Mouse (Mus musculus): ENCODE measurements around the gene Klhl29.
"Not testable (repeated sequence)": the region's sequence is repeated elsewhere in the genome, so short reads cannot be mapped to it uniquely, and the experiment has no call there.

Klhl29 gene

GRCm38 (mm10) chr12:5358497-5358896 is 17.0 kb downstream of the Klhl29 start:
- no peak for DNase-seq (ENCODE audit: low spot score)

- DNase-seq (ENCODE audit: low spot score), result no peak
Observed at GRCm38 (mm10) chr12:5353416-5353815, 22.1 kb downstream of the Klhl29 start.

- DNase-seq (ENCODE audit: low spot score), result no peak
Observed at GRCm38 (mm10) chr12:5352771-5353170, 22.7 kb downstream of the Klhl29 start.

- DNase-seq (ENCODE audit: low spot score), result no peak
Observed at GRCm38 (mm10) chr12:5350491-5351285, 24.8 kb downstream of the Klhl29 start.

DNA sequence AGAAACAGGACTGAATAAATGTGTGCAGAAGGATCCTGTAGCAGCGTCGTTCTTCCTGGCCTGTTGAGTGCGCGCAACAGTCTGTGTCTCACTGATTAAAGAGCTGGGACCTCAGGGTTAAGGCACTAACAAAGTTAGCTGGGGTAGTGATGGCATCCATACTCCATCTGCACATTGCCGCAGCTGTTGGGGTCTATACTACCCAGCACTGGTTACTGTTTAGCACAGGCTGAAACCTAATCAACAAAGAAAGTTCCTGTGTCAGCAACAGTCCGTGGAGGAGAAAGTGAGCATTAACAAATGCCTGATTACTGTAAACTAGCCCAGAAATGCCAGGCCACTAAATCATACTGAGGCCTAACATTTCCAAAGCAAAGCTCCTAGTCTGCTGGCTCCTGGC is 30.4 kb downstream of the Klhl29 start:
- no peak for DNase-seq (ENCODE audit: low spot score)

DNA sequence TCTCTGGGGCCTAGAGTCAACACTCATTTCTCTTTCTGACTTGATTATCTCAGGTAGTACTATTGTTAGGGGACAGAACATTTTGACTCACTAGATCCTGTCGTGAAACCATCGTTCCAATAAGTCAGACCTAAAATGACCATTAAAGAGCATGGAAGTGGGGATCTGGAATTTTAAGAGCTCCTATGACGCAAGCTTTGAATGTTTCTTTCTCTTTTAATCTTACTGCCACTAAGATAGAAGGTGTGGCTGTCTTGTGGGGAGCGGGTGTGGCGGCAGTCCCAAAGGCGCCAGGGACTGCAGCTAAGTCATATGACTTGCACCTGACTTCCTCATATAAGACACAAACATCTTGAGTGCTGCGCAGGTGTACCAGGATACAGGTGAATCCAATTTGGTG is 31.0 kb downstream of the Klhl29 start:
- DNase-seq (ENCODE audit: low spot score), result not testable (repeated sequence)

- no peak for DNase-seq (ENCODE audit: low spot score)
Observed at GRCm38 (mm10) chr12:5340151-5340603, 35.3 kb downstream of the Klhl29 start.

- no peak for DNase-seq (ENCODE audit: low spot score)
Observed at GRCm38 (mm10) chr12:5336927-5337712, 38.4 kb downstream of the Klhl29 start.

DNA sequence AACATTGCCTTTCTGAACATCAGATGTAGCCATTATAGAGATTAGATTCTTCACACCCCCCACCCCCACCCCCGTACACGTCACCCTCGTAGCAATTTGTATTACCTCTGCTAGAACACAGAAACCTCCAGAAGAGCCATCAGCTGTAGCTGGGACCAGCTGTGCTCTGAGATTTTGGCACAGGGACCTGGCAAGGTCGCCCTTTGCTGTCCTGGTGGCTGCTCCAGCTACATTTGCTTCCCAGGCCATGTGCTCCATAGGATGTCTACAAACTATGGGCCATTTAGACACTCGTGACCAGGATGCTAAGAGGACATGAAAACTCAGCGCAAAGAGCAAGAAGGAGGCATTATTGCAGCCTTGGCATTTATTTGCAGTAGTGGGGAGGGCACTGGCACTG is 39.2 kb downstream of the Klhl29 start:
- DNase-seq (ENCODE audit: low spot score), result no peak

DNA sequence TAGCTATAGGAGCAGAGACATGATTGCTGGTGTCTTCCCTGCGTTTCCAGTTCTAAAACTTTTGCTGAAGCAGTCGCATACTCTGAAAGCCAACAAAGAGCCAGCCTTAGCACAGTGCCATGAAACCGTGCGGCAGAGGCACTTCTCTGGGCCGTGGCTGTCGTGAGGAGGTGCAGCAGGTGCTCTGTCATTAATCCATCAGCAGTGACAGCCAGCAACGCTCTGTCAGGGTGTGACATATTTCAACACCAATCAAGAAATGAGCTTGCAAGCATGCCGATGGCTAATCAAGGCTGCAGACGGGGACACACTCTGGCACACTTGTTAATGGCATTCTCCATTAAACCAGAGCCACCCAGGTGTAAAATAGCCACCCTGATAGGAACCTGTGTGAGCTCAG is 40.5 kb downstream of the Klhl29 start:
- DNase-seq (ENCODE audit: low spot score), result no peak

- no peak for DNase-seq (ENCODE audit: low spot score)
Observed at GRCm38 (mm10) chr12:5334175-5334574, 41.3 kb downstream of the Klhl29 start.

- no peak for DNase-seq (ENCODE audit: low spot score)
Observed at GRCm38 (mm10) chr12:5331810-5332484, 43.5 kb downstream of the Klhl29 start.

DNA sequence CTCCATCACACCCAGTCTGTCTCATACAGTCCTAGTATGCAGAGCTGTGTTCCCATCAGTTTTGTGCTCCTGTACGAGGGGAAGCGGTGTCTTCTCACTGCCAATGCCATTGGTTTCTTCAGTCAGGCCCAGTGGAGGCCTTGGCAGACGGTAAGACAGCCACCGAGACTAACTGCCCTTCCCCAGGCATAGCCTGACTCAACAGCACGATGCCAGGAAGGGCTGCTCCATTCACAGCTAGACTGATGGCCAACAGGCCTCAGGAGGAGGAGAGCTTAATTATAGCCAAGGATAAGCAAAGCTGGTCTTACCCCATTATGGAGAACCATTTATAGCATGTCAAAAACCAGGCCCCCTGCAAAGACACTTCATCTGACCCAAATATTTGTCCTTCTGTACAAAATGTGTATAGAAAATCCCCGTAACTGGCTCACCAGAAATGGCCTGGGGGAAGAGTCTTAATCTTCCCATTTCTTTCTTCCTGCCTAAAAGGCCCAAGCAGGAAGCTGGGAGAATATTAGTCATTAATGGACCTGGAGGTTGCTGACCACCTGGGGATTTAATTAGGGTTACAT is 44.9 kb downstream of the Klhl29 start:
- DNase-seq (ENCODE audit: low spot score), result no peak

DNA sequence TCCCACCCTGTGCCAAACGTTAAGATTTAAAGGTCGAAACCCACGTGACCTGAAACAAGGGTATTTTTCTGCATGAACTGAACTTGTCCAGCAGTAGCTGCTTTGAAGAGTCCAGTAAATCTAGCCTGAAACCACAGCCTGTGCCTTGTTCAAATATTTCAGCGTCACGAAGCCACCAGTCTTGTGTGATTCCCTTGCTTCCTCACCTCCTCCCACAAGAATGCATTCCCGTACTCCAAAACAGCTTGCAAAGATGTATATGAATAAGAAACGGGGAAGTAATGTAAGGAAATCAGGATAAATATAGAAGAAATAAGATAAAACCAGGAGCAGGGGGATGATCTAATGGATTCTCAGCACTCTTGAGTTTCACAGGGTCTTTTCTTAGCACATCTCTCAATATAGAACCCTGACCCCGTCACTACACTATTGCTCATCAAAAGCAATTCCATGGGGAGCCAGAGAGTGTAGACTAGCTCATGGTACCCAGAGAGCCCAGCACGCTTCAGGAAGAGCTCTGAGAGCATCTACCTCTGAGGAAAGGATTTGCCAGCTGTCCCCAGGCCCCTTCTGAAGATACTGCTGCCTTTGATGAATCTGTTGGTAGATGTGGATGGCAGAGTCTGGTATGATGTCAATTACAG is 52.9 kb downstream of the Klhl29 start:
- DNase-seq (ENCODE audit: low spot score), result no peak

GRCm38 (mm10) chr12:5321017-5321416 is 54.5 kb downstream of the Klhl29 start:
- no peak for DNase-seq (ENCODE audit: low spot score)

- DNase-seq (ENCODE audit: low spot score), result no peak
Observed at GRCm38 (mm10) chr12:5319359-5319973, 56.0 kb downstream of the Klhl29 start.

DNA sequence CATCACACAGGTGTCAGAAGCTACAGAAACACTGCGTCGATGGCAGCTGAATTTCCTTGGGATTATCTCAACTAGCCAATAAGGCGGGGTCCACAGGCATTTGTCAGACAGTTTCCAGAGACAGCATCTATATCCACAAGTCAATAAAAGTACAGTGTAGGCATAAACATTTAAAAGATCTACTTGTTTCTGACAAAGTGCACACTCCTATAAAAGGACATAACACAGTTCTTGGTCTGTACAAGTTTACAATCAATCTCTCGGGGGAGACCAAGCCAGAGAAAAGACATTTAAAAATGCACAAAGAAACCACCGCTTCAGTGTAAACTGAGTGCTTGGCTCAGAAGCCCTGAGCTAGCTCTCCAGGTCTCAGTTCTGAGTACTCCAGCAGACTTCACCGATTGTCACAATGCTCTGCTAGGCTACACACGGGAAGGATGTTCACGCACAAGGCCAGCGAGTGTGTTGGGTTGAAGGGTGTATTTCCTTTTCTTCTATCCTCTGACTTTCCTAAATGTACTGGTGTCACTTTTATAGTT is 59.4 kb downstream of the Klhl29 start:
- no peak for DNase-seq (ENCODE audit: low spot score)

DNA sequence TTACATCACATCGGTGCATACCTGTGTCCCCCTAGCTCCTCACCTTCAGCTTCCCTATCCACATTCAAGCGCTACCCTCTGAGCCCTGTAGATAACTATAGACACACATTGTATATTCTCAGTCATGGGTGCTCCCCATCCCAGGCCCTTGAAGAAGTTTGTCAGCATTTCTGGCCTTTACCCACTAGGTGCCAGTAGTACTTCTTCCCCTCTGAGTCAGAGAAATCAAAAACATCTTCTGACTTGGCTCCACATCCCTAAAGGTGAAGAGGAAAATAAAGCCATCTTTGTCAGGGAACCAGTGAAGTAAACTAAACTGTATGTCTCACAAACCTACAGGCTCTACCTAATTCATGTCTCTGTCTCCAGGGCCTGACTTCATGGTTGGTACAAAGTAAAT is 67.6 kb downstream of the Klhl29 start:
- no peak for DNase-seq (ENCODE audit: low spot score)

DNA sequence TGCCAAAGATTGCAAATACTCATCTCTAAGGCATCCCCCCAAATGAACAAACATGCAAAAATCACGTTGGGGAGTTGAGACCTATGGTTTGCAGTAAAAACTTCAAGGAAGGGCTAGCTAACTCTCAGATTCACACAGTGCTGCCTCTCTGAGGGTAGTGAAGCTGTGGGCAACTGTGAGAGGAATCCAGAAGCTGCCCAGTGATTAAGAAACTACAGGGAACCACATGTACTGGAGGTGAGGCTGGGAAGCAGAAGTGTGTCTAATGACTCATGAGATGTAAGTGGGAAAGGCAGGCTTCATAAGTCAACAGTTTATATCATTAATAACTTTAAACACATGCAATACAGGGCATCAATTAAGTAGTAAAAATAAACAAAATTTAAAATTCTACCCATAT is 70.0 kb downstream of the Klhl29 start:
- DNase-seq (ENCODE audit: low spot score), result no peak

DNA sequence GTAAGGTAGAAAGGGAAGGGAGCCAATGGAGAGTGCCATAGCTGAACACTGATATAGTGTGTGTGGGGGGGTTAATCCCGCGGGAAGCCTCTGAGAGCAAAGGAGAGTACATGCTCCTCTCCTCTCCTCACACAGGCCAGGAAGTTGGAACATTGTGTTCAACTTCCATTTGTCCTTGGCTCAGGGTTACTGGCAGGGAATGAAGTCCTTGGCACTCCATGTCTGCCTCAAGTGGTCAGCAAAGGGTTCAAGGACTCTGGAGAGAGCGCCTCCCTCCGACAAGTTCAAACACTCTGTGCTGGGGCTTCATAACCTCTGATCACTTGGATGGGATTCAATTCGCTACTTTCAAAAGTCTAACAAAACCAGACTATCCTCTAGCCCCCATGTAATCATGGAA is 71.6 kb downstream of the Klhl29 start:
- no peak for DNase-seq (ENCODE audit: low spot score)

DNA sequence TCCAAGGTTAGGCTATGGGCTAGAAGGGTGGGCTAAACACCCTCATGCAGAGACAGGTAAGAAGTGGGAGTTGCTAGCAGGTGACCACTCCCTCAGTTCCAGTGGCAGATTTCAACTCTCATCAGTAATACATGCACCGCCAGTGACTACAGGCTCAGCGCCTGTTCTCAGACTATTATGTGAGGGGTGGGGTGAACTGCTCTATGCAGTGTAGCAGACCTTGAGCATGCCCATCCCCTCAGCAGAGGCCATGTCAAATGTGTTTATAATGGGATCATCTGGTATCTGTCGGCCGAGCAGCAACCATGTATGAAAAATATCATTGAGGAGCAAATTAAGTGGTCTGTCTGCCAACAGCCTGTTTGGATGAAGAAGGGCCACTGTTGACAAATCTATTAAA is 72.4 kb downstream of the Klhl29 start:
- DNase-seq (ENCODE audit: low spot score), result no peak

All from MN1 (cell line).